Mouse (Mus musculus) megakaryocyte, embryonic 14.5 days (primary cell): ENCODE measurements at regions not wholly inside any gene's neighbourhood (a gene's known extent, or its start where the extent isn't known, plus 50 kb on each side); places are given as distances from the start of the nearest gene placed in this dataset.
A peak's percentile ranks its signal among the peaks of the same experiment; 100 is the strongest.

ENCODE experiments used
- H3K27me3 ChIP-seq: replicated peaks from 2 replicates; pipeline ENCODE3; 2012; ENCODE audit warnings: inconsistent platforms
- H3K36me3 ChIP-seq: replicated peaks from 2 replicates; pipeline ENCODE3; 2012; ENCODE audit warnings: low read length, inconsistent platforms, mixed read lengths
- H3K4me1 ChIP-seq: 2 replicates; pipeline ENCODE4 v1.6.1; 2012; ENCODE audit warnings: inconsistent platforms
- H3K4me3 ChIP-seq: replicated peaks from 2 replicates; pipeline ENCODE3; 2012; ENCODE audit warnings: moderate library complexity, mild to moderate bottlenecking, inconsistent platforms
- H3K9me3 ChIP-seq: 2 replicates; pipeline ENCODE4 v1.6.1; 2012; ENCODE audit warnings: inconsistent platforms
- FLI1 ChIP-seq: IDR thresholded peaks from 2 replicates; pipeline ENCODE4 v1.6.1; 2012; ENCODE audit warnings: low read length, inconsistent platforms, mixed read lengths
- GATA1 ChIP-seq: IDR thresholded peaks from 3 replicates; pipeline ENCODE4 v1.6.1; 2012; ENCODE audit warnings: mixed read lengths, low read length, inconsistent platforms, borderline replicate concordance

GRCm38 (mm10) chr14:63321931-63322510 is 186.9 kb downstream of the Tdh start:
- Histone ChIP-seq H3K36me3 (no peaks in the 10 kb centered on the region), H3K4me3 (peak overlapping the region; percentile 43), H3K9me3 (no peaks in the 10 kb centered on the region), H3K4me1 (no peaks in the 10 kb centered on the region), H3K27me3 (peaks cover 21% of the 10 kb centered on the region)
- TF ChIP-seq FLI1 (no peak), GATA1 (no peak)
